Mouse (Mus musculus): Measurements from ENCODE around the gene Tacc2. TPM values are rescaled to one million over a fixed set of nuclear protein-coding genes. Genes with fewer than 3 reads are reported as not detected.

The Tacc2 gene
- polyA plus RNA-seq, 1 experiment from 2014 or later = 2.6 TPM

- Histone ChIP-seq H3K4me2 (peak overlapping the region; percentile 18; the same call in 1 of the 2 replicates), H3K9me3 (replicated peaks) (no peaks in the 10 kb centered on the region), H3K27me3 (no peaks in the 10 kb centered on the region), H3K36me3 (replicated peaks) (no peaks in the 10 kb centered on the region), H3K4me3 (replicated peaks) (no peak overlapping the region), H3K27ac (replicated peaks) (peak overlapping the region; percentile 39), H3K9ac (no peak overlapping the region), H3K4me1 (replicated peaks) (peaks cover 14% of the 10 kb centered on the region)
- 54% methylated on average over 9 of the region's 9 CpGs for WGBS (ENCODE audit: insufficient replicate concordance)
- ATAC-seq (ENCODE audit: insufficient read depth) = peak; percentile 61
Measured at GRCm38 (mm10) chr7:130708940-130709339, 131.7 kb downstream of the Tacc2 start.

GRCm38 (mm10) chr7:130709372-130710274 is 132.4 kb downstream of the Tacc2 start:
- H3K9me3 ChIP-seq (replicated peaks) = no peaks in the 10 kb centered on the region
- 47% methylated on average over 9 of the region's 9 CpGs for WGBS (ENCODE audit: insufficient replicate concordance)
- peak overlapping the region; percentile 18; the same call in 1 of the 2 replicates for H3K4me2 ChIP-seq
- peaks cover 14% of the 10 kb centered on the region for H3K4me1 ChIP-seq (replicated peaks)
- 0 out of 2 replicates have a peak, but pooled peaks have one; percentile 26 for ATAC-seq (ENCODE audit: insufficient read depth)
- no peak overlapping the region for H3K4me3 ChIP-seq (replicated peaks)
- no peak overlapping the region for H3K9ac ChIP-seq
- no peaks in the 10 kb centered on the region for H3K36me3 ChIP-seq (replicated peaks)
- H3K27me3 ChIP-seq = no peaks in the 10 kb centered on the region
- peak overlapping the region; percentile 42; the same call in 1 of the 2 replicates for H3K27ac ChIP-seq (replicated peaks)

- ATAC-seq (ENCODE audit: insufficient read depth) = peak; percentile 33
- 69% methylated on average over 7 of the region's 7 CpGs for WGBS (ENCODE audit: insufficient replicate concordance)
Measured at GRCm38 (mm10) chr7:130711851-130712250, 134.6 kb downstream of the Tacc2 start.

GRCm38 (mm10) chr7:130713319-130713718 is 136.1 kb downstream of the Tacc2 start:
- Histone ChIP-seq H3K27ac (replicated peaks) (no peak overlapping the region), H3K27me3 (no peaks in the 10 kb centered on the region), H3K4me1 (replicated peaks) (peaks cover 9% of the 10 kb centered on the region), H3K9me3 (replicated peaks) (no peaks in the 10 kb centered on the region), H3K9ac (no peak overlapping the region), H3K4me3 (replicated peaks) (no peak overlapping the region), H3K4me2 (no peak overlapping the region), H3K36me3 (replicated peaks) (no peaks in the 10 kb centered on the region)
- no peak for ATAC-seq (ENCODE audit: insufficient read depth)
- 70% methylated on average over 6 of the region's 6 CpGs for WGBS (ENCODE audit: insufficient replicate concordance)

More at GRCm38 (mm10) chr7:130711851-130712250, 134.6 kb downstream of the Tacc2 start:
- no peak overlapping the region for H3K4me3 ChIP-seq (replicated peaks)
- H3K9me3 ChIP-seq (replicated peaks) = no peaks in the 10 kb centered on the region
- H3K36me3 ChIP-seq (replicated peaks) = no peaks in the 10 kb centered on the region
- peaks cover 14% of the 10 kb centered on the region for H3K4me1 ChIP-seq (replicated peaks)
- no peak overlapping the region for H3K9ac ChIP-seq
- no peak overlapping the region for H3K27ac ChIP-seq (replicated peaks)
- no peak overlapping the region for H3K4me2 ChIP-seq
- no peaks in the 10 kb centered on the region for H3K27me3 ChIP-seq

GRCm38 (mm10) chr7:130715467-130715866 is 138.2 kb downstream of the Tacc2 start:
- H3K4me3 ChIP-seq (replicated peaks) = no peak overlapping the region
- no peaks in the 10 kb centered on the region for H3K4me1 ChIP-seq (replicated peaks)
- H3K9ac ChIP-seq = no peak overlapping the region
- H3K27me3 ChIP-seq = no peaks in the 10 kb centered on the region
- no peak overlapping the region for H3K4me2 ChIP-seq
- no peaks in the 10 kb centered on the region for H3K9me3 ChIP-seq (replicated peaks)
- H3K27ac ChIP-seq (replicated peaks) = no peak overlapping the region
- WGBS (ENCODE audit: insufficient replicate concordance) = 77% methylated on average over 3 of the region's 3 CpGs
- no peaks in the 10 kb centered on the region for H3K36me3 ChIP-seq (replicated peaks)
- ATAC-seq (ENCODE audit: insufficient read depth) = no peak

GRCm38 (mm10) chr7:130716341-130716740 is 139.1 kb downstream of the Tacc2 start:
- Histone ChIP-seq H3K9ac (no peak overlapping the region), H3K4me1 (replicated peaks) (no peaks in the 10 kb centered on the region), H3K27me3 (no peaks in the 10 kb centered on the region), H3K4me2 (no peak overlapping the region), H3K27ac (replicated peaks) (no peak overlapping the region), H3K4me3 (replicated peaks) (no peak overlapping the region), H3K9me3 (replicated peaks) (no peaks in the 10 kb centered on the region), H3K36me3 (replicated peaks) (no peaks in the 10 kb centered on the region)
- ATAC-seq (ENCODE audit: insufficient read depth) = no peak
- WGBS (ENCODE audit: insufficient replicate concordance) = 62% methylated on average over 4 of the region's 4 CpGs

GRCm38 (mm10) chr7:130716989-130717388 is 139.8 kb downstream of the Tacc2 start:
- Histone ChIP-seq H3K27ac (replicated peaks) (0 out of 2 replicates have a peak overlapping the region, but pooled peaks have one; percentile 29), H3K4me2 (no peak overlapping the region), H3K36me3 (replicated peaks) (no peaks in the 10 kb centered on the region), H3K27me3 (no peaks in the 10 kb centered on the region), H3K9me3 (replicated peaks) (no peaks in the 10 kb centered on the region), H3K4me1 (replicated peaks) (no peaks in the 10 kb centered on the region), H3K9ac (no peak overlapping the region), H3K4me3 (replicated peaks) (no peak overlapping the region)
- peak; percentile 60 for ATAC-seq (ENCODE audit: insufficient read depth)
- 53% methylated on average over 6 of the region's 6 CpGs for WGBS (ENCODE audit: insufficient replicate concordance)

- no peaks in the 10 kb centered on the region for H3K27me3 ChIP-seq
- WGBS (ENCODE audit: insufficient replicate concordance) = 37% methylated on average over 16 of the region's 16 CpGs
- no peak overlapping the region for H3K4me3 ChIP-seq (replicated peaks)
- H3K4me2 ChIP-seq = no peak overlapping the region
- no peaks in the 10 kb centered on the region for H3K4me1 ChIP-seq (replicated peaks)
- H3K36me3 ChIP-seq (replicated peaks) = no peaks in the 10 kb centered on the region
- no peak for ATAC-seq (ENCODE audit: insufficient read depth)
- no peak overlapping the region for H3K27ac ChIP-seq (replicated peaks)
- no peaks in the 10 kb centered on the region for H3K9me3 ChIP-seq (replicated peaks)
- no peak overlapping the region for H3K9ac ChIP-seq
Measured at GRCm38 (mm10) chr7:130719931-130720598, 142.8 kb downstream of the Tacc2 start.

- no peak overlapping the region for H3K4me3 ChIP-seq (replicated peaks)
- WGBS (ENCODE audit: insufficient replicate concordance) = 62% methylated on average over 9 of the region's 9 CpGs
- no peak for ATAC-seq (ENCODE audit: insufficient read depth)
- no peaks in the 10 kb centered on the region for H3K4me1 ChIP-seq (replicated peaks)
- H3K36me3 ChIP-seq (replicated peaks) = no peaks in the 10 kb centered on the region
- no peak overlapping the region for H3K9ac ChIP-seq
- H3K9me3 ChIP-seq (replicated peaks) = no peaks in the 10 kb centered on the region
- no peak overlapping the region for H3K4me2 ChIP-seq
- no peak overlapping the region for H3K27ac ChIP-seq (replicated peaks)
- H3K27me3 ChIP-seq = no peaks in the 10 kb centered on the region
Measured at GRCm38 (mm10) chr7:130720646-130721335, 143.6 kb downstream of the Tacc2 start.

GRCm38 (mm10) chr7:130726185-130726584 is 148.9 kb downstream of the Tacc2 start:
- 32% methylated on average over 3 of the region's 3 CpGs for WGBS (ENCODE audit: insufficient replicate concordance)
- ATAC-seq (ENCODE audit: insufficient read depth) = no peak

More at GRCm38 (mm10) chr7:130726185-130726584, 148.9 kb downstream of the Tacc2 start:
- no peaks in the 10 kb centered on the region for H3K9me3 ChIP-seq (replicated peaks)
- H3K27ac ChIP-seq (replicated peaks) = no peak overlapping the region
- no peaks in the 10 kb centered on the region; the same call in 1 of the 2 replicates for H3K36me3 ChIP-seq (replicated peaks)
- H3K4me3 ChIP-seq (replicated peaks) = no peak overlapping the region
- no peak overlapping the region for H3K9ac ChIP-seq
- no peak overlapping the region for H3K4me2 ChIP-seq
- H3K27me3 ChIP-seq = no peaks in the 10 kb centered on the region
- 0 out of 2 replicates have a peak, but pooled peaks cover 7% of the 10 kb centered on the region for H3K4me1 ChIP-seq (replicated peaks)
